Mouse (Mus musculus) liver, embryonic 14.5 days (tissue): ENCODE measurements at regions not wholly inside any gene's neighbourhood (a gene's known extent, or its start where the extent isn't known, plus 50 kb on each side); places are given as distances from the start of the nearest gene placed in this dataset.

ENCODE experiments used
- ATAC-seq: fragments of 200-750 bp; cut with Nextera tagmentation; 2 replicates; pipeline ENCODE4 v1.8.0; 2017; ENCODE audit warnings: moderate number of reproducible peaks, mild to moderate bottlenecking, moderate library complexity; ENCODE audit not compliant: insufficient read depth
- DNase-seq, 3 experiments: peaks; one replicate each; pipeline ENCODE4 v3.0.0-alpha.2; 2012 to 2013; ENCODE audit warnings: low read depth in 3 of 3, low spot score in 3 of 3
- H3K27ac ChIP-seq: fragments of 300-500 bp; sonication (generic); 2 replicates; pipeline ENCODE4 v1.5.1; 2014; ENCODE audit warnings: moderate library complexity, mild to moderate bottlenecking, control low read depth, inconsistent platforms
- H3K27me3 ChIP-seq: fragments of 300-500 bp; sonication (generic); 2 replicates; pipeline ENCODE4 v1.6.1; 2014; ENCODE audit warnings: mild to moderate bottlenecking, low read length, moderate library complexity; ENCODE audit not compliant: control insufficient read depth, insufficient read depth
- H3K36me3 ChIP-seq: fragments of 300-500 bp; sonication (generic); replicated peaks from 2 replicates; pipeline ENCODE4 v1.6.1; 2014; ENCODE audit warnings: low read depth; ENCODE audit not compliant: control insufficient read depth, insufficient read depth
- H3K4me1 ChIP-seq, 2 experiments: fragments of 200-500 bp in 1 of 2; fragments of 300-500 bp in 1 of 2; sonication (generic) in 1 of 2; replicated peaks; 2 replicates each; pipeline ENCODE4 v1.6.1; 2012 to 2014; ENCODE audit warnings: antibody characterized with exemption in 1 of 2, inconsistent platforms in 1 of 2, low read length in 1 of 2; ENCODE audit not compliant: control insufficient read depth in 2 of 2, insufficient read depth in 2 of 2
- H3K4me2 ChIP-seq: fragments of 300-500 bp; sonication (generic); 2 replicates; pipeline ENCODE4 v1.6.1; 2014; ENCODE audit warnings: low read depth, mild to moderate bottlenecking, control low read depth, moderate library complexity
- H3K4me3 ChIP-seq, 2 experiments: fragments of 200-500 bp in 1 of 2; fragments of 300-500 bp in 1 of 2; sonication (generic) in 1 of 2; 2 replicates each; pipeline ENCODE4 v1.5.1; 2012 to 2014; ENCODE audit warnings: low read depth in 2 of 2, low read length in 2 of 2, mild to moderate bottlenecking in 2 of 2, control low read depth in 1 of 2, inconsistent platforms in 1 of 2, moderate library complexity in 1 of 2; ENCODE audit not compliant: insufficient read depth in 1 of 2
- H3K9ac ChIP-seq: fragments of 300-500 bp; sonication (generic); replicated peaks from 2 replicates; pipeline ENCODE4 v1.6.1; 2014; ENCODE audit warnings: mild to moderate bottlenecking, control low read depth, moderate library complexity
- H3K9me3 ChIP-seq: fragments of 300-500 bp; sonication (generic); 2 replicates; pipeline ENCODE4 v1.6.1; 2016; ENCODE audit warnings: low read length, mixed read lengths; ENCODE audit not compliant: control insufficient read depth
- CTCF ChIP-seq: IDR thresholded peaks from 2 replicates; pipeline ENCODE4 v1.5.1; 2016; ENCODE audit warnings: antibody characterized with exemption, low read depth, control low read depth
- EP300 ChIP-seq: IDR thresholded peaks from 2 replicates; pipeline ENCODE4 v1.6.1; 2016; ENCODE audit warnings: antibody characterized with exemption, low read depth
- WGBS: fragments of 180-500 bp; shearing (Covaris S2); extraction: QIAGEN DNeasy Blood & Tissue Kit; methylation state at CpG from one replicate; pipeline ENCODE4 v1.1.7; 2014; ENCODE audit not compliant: insufficient replicate concordance; 5-methylcytosine and 5-hydroxymethylcytosine counted together

DNA sequence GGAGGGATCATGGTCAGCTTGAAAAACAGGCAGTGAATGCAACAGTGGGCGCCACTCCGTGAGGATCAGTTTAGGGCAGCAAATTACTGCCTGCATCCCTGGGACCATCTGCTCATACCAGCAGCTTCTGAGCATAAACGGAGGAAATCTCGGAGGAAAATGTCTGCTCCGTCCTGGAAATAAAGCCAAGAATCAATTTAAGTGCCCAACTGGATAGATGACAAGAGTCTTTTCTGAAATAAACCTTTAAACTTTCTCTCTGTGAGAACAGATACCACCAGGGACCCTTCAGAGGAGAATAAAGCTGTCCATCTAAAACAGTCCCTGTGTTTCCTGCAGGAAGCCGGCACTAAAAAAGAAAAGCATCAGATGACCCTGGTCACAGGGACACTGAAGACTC lies 688.5 kb downstream of the Pdcd6ip start:
- DNase-seq (no peak), ATAC-seq (no peak)
- TF ChIP-seq EP300 (no peak), CTCF (no peak)
- 64% methylated on average over 6 of the region's 6 CpGs for WGBS
- no peaks in the 10 kb centered on the region for H3K9me3 ChIP-seq
- no peaks in the 10 kb centered on the region for H3K36me3 ChIP-seq
- no peak overlapping the region for H3K27ac ChIP-seq
- H3K27me3 ChIP-seq, result no peaks in the 10 kb centered on the region
- H3K4me2 ChIP-seq, result no peak overlapping the region
- no peak overlapping the region for H3K9ac ChIP-seq
- no peak overlapping the region for H3K4me3 ChIP-seq
- H3K4me1 ChIP-seq, result no peaks in the 10 kb centered on the region

DNA sequence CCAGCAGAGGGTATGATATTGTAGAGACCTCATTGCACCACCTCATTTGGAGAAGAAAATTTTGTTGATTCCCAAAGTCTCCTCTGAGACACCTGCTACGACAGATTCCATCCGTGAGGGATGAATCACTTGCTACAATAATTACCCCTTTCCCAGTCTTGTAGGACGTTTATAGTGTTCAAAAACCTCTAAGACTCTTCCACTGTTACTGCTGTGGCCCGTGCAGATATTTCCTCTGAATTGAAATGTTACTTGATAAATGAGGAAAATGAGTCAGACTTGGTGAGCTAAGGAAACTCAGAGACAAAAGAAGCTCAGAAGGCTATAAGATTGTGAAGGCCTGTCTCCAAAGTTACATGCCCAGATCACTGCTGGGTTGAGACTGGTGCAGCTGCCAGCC lies 700.0 kb downstream of the Pdcd6ip start:
- no peak for DNase-seq
- no peaks in the 10 kb centered on the region for H3K4me1 ChIP-seq
- no peak overlapping the region for H3K4me3 ChIP-seq
- no peaks in the 10 kb centered on the region for H3K36me3 ChIP-seq
- no peak overlapping the region for H3K9ac ChIP-seq
- WGBS, result 46% methylated on average over 4 of the region's 4 CpGs
- no peak for ATAC-seq
- H3K27ac ChIP-seq, result no peak overlapping the region
- H3K4me2 ChIP-seq, result no peak overlapping the region
- no peaks in the 10 kb centered on the region for H3K27me3 ChIP-seq
- H3K9me3 ChIP-seq, result no peaks in the 10 kb centered on the region
- TF ChIP-seq EP300 (no peak), CTCF (no peak)

DNA sequence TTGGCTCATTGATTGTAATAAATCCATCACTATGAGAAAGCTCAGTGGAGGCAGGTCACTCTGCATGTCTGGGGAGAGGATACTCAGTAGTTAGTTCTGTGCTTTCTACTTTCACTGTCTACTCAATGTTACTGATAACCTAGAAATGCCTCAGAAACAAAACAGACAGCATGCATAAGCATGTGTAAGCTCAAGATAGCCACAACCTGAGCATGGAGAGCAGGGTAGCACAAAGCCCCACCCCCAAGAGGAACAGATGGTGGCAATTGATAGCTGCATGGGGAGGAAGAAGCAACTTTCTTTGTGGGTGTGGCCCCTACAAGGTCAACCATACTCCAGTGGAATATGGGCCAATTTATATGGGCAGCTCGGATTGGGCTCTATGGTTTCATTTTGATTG lies 711.9 kb downstream of the Pdcd6ip start:
- DNase-seq, result peak; percentile 90 to 92 (median 91)
- H3K4me2 ChIP-seq, result peak overlapping the region; percentile 41

DNA sequence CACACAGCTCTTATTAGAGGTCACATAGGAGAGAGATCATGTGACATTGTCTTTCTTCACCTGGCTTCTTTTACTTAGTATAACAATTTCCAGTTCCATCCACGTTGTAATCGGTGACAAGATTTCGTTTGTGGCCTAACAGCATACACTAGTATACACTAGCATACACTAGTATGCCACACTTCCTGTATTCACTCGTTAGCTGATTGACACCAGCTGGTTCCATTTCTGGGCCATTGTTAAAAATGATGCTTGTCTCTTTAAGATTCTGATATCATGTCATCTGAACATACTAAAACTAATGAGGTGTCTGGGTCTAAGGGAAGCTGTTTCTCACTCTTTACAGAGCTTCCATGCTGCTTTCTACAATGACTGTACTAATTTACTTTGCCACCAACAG lies 713.3 kb downstream of the Pdcd6ip start:
- TF ChIP-seq EP300 (no peak), CTCF (no peak)
- WGBS, result 69% methylated on average over 4 of the region's 4 CpGs
- Histone ChIP-seq H3K9ac (no peak overlapping the region), H3K4me1 (peaks cover 20 to 29% of the 10 kb centered on the region in 2 experiments), H3K4me2 (no peak overlapping the region), H3K27ac (no peak overlapping the region), H3K9me3 (no peaks in the 10 kb centered on the region), H3K27me3 (no peaks in the 10 kb centered on the region), H3K4me3 (no peak overlapping the region), H3K36me3 (no peaks in the 10 kb centered on the region)
- ATAC-seq (no peak), DNase-seq (no peak)

More for the DNA sequence above, 711.9 kb downstream of the Pdcd6ip start:
- peak; percentile 99 for ATAC-seq
- no peak overlapping the region for H3K9ac ChIP-seq
- no peak overlapping the region for H3K4me3 ChIP-seq
- no peaks in the 10 kb centered on the region for H3K36me3 ChIP-seq
- WGBS, result 38% methylated on average over 1 of the region's 1 CpGs
- TF ChIP-seq CTCF (no peak), EP300 (peak; percentile 99)
- no peaks in the 10 kb centered on the region for H3K9me3 ChIP-seq
- peak overlapping the region; percentile 80 for H3K27ac ChIP-seq
- H3K4me1 ChIP-seq, result peaks cover 20 to 29% of the 10 kb centered on the region in 2 experiments
- H3K27me3 ChIP-seq, result no peaks in the 10 kb centered on the region

DNA sequence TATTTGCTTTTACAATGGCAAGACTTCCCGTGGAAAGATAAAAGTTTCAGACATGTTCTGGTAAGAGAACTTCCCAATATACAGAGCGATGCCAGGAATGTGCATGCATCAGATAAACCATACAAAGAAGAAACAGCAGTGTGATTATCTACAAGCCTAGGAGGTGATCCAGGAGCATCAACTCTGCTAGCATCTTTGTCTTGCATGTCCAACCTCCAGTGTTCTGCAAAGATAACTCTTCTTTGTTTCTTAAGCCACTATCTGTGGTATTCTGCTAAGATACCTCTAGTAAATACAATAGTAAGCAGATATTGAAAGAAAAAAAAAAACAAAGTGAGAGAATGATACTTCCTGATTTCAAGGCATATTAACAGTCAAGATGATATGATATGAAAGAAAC lies 714.4 kb downstream of the Pdcd6ip start:
- Histone ChIP-seq H3K4me1 (peaks cover 20 to 29% of the 10 kb centered on the region in 2 experiments), H3K27ac (no peak overlapping the region), H3K36me3 (no peaks in the 10 kb centered on the region), H3K9ac (no peak overlapping the region), H3K4me3 (no peak overlapping the region), H3K27me3 (no peaks in the 10 kb centered on the region), H3K4me2 (no peak overlapping the region), H3K9me3 (no peaks in the 10 kb centered on the region)
- peak; percentile 2 to 28 (median 26) for DNase-seq
- no peak for ATAC-seq
- 26% methylated on average over 2 of the region's 2 CpGs for WGBS
- TF ChIP-seq CTCF, result no peak
- TF ChIP-seq EP300, result peak; percentile 60
